Mouse (Mus musculus) kidney, embryonic 14.5 days (tissue): Measurements from ENCODE around the gene Megf8. TPM values are rescaled to one million over a fixed set of nuclear protein-coding genes. Genes with fewer than 3 reads are reported as not detected.
A peak's percentile ranks its signal among the peaks of the same experiment; 100 is the strongest.

ENCODE experiments used
- ATAC-seq: fragments of 200-750 bp; cut with Nextera tagmentation; 2 replicates; pipeline ENCODE4 v1.8.0; 2017; ENCODE audit warnings: moderate number of reproducible peaks, mild to moderate bottlenecking, moderate TSS enrichment, moderate library complexity; ENCODE audit not compliant: low FRiP score, low TSS enrichment
- H3K27ac ChIP-seq: fragments of 300-500 bp; sonication (generic); 2 replicates; pipeline ENCODE4 v1.5.1; 2014; ENCODE audit warnings: low read depth, mild to moderate bottlenecking, low read length, moderate library complexity, mixed read lengths
- H3K27me3 ChIP-seq: fragments of 300-500 bp; sonication (generic); 2 replicates; pipeline ENCODE4 v1.6.1; 2014; ENCODE audit warnings: mild to moderate bottlenecking, low read length; ENCODE audit not compliant: control insufficient read depth, insufficient read depth
- H3K36me3 ChIP-seq: fragments of 300-500 bp; sonication (generic); 2 replicates; pipeline ENCODE4 v1.6.1; 2014; ENCODE audit warnings: low read length, mixed read lengths; ENCODE audit not compliant: control insufficient read depth, insufficient read depth
- H3K4me1 ChIP-seq: fragments of 300-500 bp; sonication (generic); 2 replicates; pipeline ENCODE4 v1.6.1; 2014; ENCODE audit warnings: low read length, mixed read lengths; ENCODE audit not compliant: control insufficient read depth, insufficient read depth
- H3K4me2 ChIP-seq: fragments of 300-500 bp; sonication (generic); replicated peaks from 2 replicates; pipeline ENCODE4 v1.6.1; 2014; ENCODE audit warnings: low read depth, mild to moderate bottlenecking, low read length
- H3K4me3 ChIP-seq: fragments of 300-500 bp; sonication (generic); 2 replicates; pipeline ENCODE4 v1.5.1; 2014; ENCODE audit warnings: mild to moderate bottlenecking, low read length
- H3K9ac ChIP-seq: fragments of 300-500 bp; sonication (generic); 2 replicates; pipeline ENCODE4 v1.6.1; 2014; ENCODE audit warnings: low read depth, mild to moderate bottlenecking, low read length, moderate library complexity
- H3K9me3 ChIP-seq: fragments of 300-500 bp; sonication (generic); 2 replicates; pipeline ENCODE4 v1.6.1; 2016; ENCODE audit warnings: low read length; ENCODE audit not compliant: control insufficient read depth
- WGBS: fragments of 180-500 bp; shearing (Covaris S2); extraction: QIAGEN DNeasy Blood & Tissue Kit; methylation state at CpG from one replicate; pipeline ENCODE4 v1.1.7; 2014; 5-methylcytosine and 5-hydroxymethylcytosine counted together
- polyA plus RNA-seq: library from polyadenylated mRNA; unstranded; fragments of >200 nt; fragmentation: Nextera tagmentation; extraction: Ambion mirVana; gene quantifications from 2 replicates; pipeline ENCODE4 v1.2.1, GENCODE M21; 2014

Megf8 gene
- polyA plus RNA-seq, 1 experiment from 2014 or later, result 14.0 TPM

- Histone ChIP-seq H3K4me2 (no peak overlapping the region), H3K36me3 (peaks cover 30% of the 10 kb centered on the region), H3K27me3 (no peaks in the 10 kb centered on the region), H3K9ac (no peak overlapping the region), H3K9me3 (no peaks in the 10 kb centered on the region), H3K27ac (no peak overlapping the region), H3K4me1 (peaks cover 5% of the 10 kb centered on the region), H3K4me3 (no peak overlapping the region)
- 91% methylated on average over 7 of the region's 7 CpGs for WGBS
- ATAC-seq, result no peak
Observed at GRCm38 (mm10) chr7:25388916-25389315, 72.0 kb downstream of the Megf8 start.

GRCm38 (mm10) chr7:25390054-25390770 is 73.2 kb downstream of the Megf8 start:
- 53% methylated on average over 8 of the region's 8 CpGs for WGBS
- Histone ChIP-seq H3K36me3 (peaks cover 18% of the 10 kb centered on the region; the same call in 1 of the 2 replicates), H3K9me3 (no peaks in the 10 kb centered on the region), H3K4me3 (no peak overlapping the region), H3K9ac (no peak overlapping the region), H3K4me1 (peaks cover 14% of the 10 kb centered on the region), H3K27ac (no peak overlapping the region), H3K4me2 (no peak overlapping the region), H3K27me3 (no peaks in the 10 kb centered on the region)
- no peak for ATAC-seq

- no peak for ATAC-seq
- H3K4me2 ChIP-seq, result no peak overlapping the region
- 42% methylated on average over 2 of the region's 2 CpGs for WGBS
- peaks cover 14% of the 10 kb centered on the region for H3K4me1 ChIP-seq
- H3K9me3 ChIP-seq, result no peaks in the 10 kb centered on the region
- no peak overlapping the region for H3K9ac ChIP-seq
- H3K36me3 ChIP-seq, result peaks cover 12% of the 10 kb centered on the region; the same call in 1 of the 2 replicates
- H3K27me3 ChIP-seq, result no peaks in the 10 kb centered on the region
- H3K4me3 ChIP-seq, result no peak overlapping the region
- no peak overlapping the region for H3K27ac ChIP-seq
Observed at GRCm38 (mm10) chr7:25390986-25391385, 74.0 kb downstream of the Megf8 start.

- ATAC-seq, result no peak
- no peaks in the 10 kb centered on the region for H3K9me3 ChIP-seq
Observed at GRCm38 (mm10) chr7:25391856-25392453, 75.0 kb downstream of the Megf8 start.

GRCm38 (mm10) chr7:25392851-25393250 is 75.9 kb downstream of the Megf8 start:
- H3K9ac ChIP-seq, result no peak overlapping the region
- no peak for ATAC-seq
- no peak overlapping the region for H3K27ac ChIP-seq
- H3K27me3 ChIP-seq, result no peaks in the 10 kb centered on the region
- no peaks in the 10 kb centered on the region for H3K9me3 ChIP-seq
- 48% methylated on average over 7 of the region's 7 CpGs for WGBS
- H3K4me3 ChIP-seq, result no peak overlapping the region
- H3K4me2 ChIP-seq, result no peak overlapping the region
- peaks cover 17% of the 10 kb centered on the region for H3K4me1 ChIP-seq
- peaks cover 4% of the 10 kb centered on the region; the same call in 1 of the 2 replicates for H3K36me3 ChIP-seq

More at GRCm38 (mm10) chr7:25391856-25392453, 75.0 kb downstream of the Megf8 start:
- WGBS, result 74% methylated on average over 2 of the region's 2 CpGs
- H3K4me3 ChIP-seq, result no peak overlapping the region
- no peak overlapping the region for H3K4me2 ChIP-seq
- H3K4me1 ChIP-seq, result peaks cover 17% of the 10 kb centered on the region
- peaks cover 11% of the 10 kb centered on the region; the same call in 1 of the 2 replicates for H3K36me3 ChIP-seq
- H3K9ac ChIP-seq, result no peak overlapping the region
- H3K27me3 ChIP-seq, result no peaks in the 10 kb centered on the region
- no peak overlapping the region for H3K27ac ChIP-seq

- Histone ChIP-seq H3K4me1 (peaks cover 17% of the 10 kb centered on the region), H3K27ac (no peak overlapping the region), H3K27me3 (no peaks in the 10 kb centered on the region), H3K4me2 (peak overlapping the region; percentile 80), H3K36me3 (no peaks in the 10 kb centered on the region), H3K4me3 (no peak overlapping the region), H3K9me3 (no peaks in the 10 kb centered on the region), H3K9ac (no peak overlapping the region)
- no peak for ATAC-seq
- 74% methylated on average over 8 of the region's 8 CpGs for WGBS
Observed at GRCm38 (mm10) chr7:25393451-25394210, 76.7 kb downstream of the Megf8 start.

GRCm38 (mm10) chr7:25394754-25395153 is 77.8 kb downstream of the Megf8 start:
- Histone ChIP-seq H3K27ac (0 out of 2 replicates have a peak overlapping the region, but pooled peaks have one; percentile 21), H3K36me3 (no peaks in the 10 kb centered on the region), H3K9ac (peak overlapping the region; percentile 65; the same call in 1 of the 2 replicates), H3K4me1 (peaks cover 17% of the 10 kb centered on the region), H3K4me2 (peak overlapping the region; percentile 80), H3K4me3 (peak overlapping the region; percentile 82), H3K27me3 (no peaks in the 10 kb centered on the region), H3K9me3 (no peaks in the 10 kb centered on the region)
- no peak for ATAC-seq
- WGBS, result 12% methylated on average over 7 of the region's 7 CpGs

GRCm38 (mm10) chr7:25395186-25395557 is 78.2 kb downstream of the Megf8 start:
- peak overlapping the region; percentile 65 for H3K9ac ChIP-seq
- H3K4me3 ChIP-seq, result peak overlapping the region; percentile 82
- H3K27me3 ChIP-seq, result no peaks in the 10 kb centered on the region
- WGBS, result under 1% methylated on average over 22 of the region's 22 CpGs
- H3K4me2 ChIP-seq, result peak overlapping the region; percentile 80
- peak overlapping the region; percentile 51; the same call in 1 of the 2 replicates for H3K27ac ChIP-seq
- peaks cover 17% of the 10 kb centered on the region for H3K4me1 ChIP-seq
- no peaks in the 10 kb centered on the region for H3K36me3 ChIP-seq
- no peak; the same call in 1 of the 2 replicates for ATAC-seq
- no peaks in the 10 kb centered on the region for H3K9me3 ChIP-seq
